9 mouse cellular contexts compared by ENCODE assay signal in genomic region chr12:86810725-86811444, GRCm38 (mm10).
DNase-seq lines count a peak whose midpoint lies in the region; ATAC-seq and TF ChIP-seq lines count a peak whose summit lies in the region.
"Had no signal": no experiment of that assay in that cellular context is flagged by ENCODE, and none has a peak within 500 bp of the region (broad histone marks: within the 10 kb centered on the region; RNA-seq: fewer than 3 reads in every experiment).

No protein-coding gene starts in this region.

- no peaks in the 10 kb centered on the region for H3K9me3 ChIP-seq in kidney, postnatal 0 days (replicated peaks; ENCODE audit: low read length)
- H3K9me3 ChIP-seq in heart, embryonic 12.5 days (replicated peaks) = no peaks in the 10 kb centered on the region
- H3K9me3 ChIP-seq in liver, embryonic 12.5 days (replicated peaks) = no peaks in the 10 kb centered on the region

- WGBS in kidney, postnatal 0 days = 37% methylated on average over 11 of the region's 11 CpGs
- WGBS in heart, embryonic 12.5 days = 29% methylated on average over 11 of the region's 11 CpGs
- 37% methylated on average over 11 of the region's 11 CpGs for WGBS in liver, embryonic 12.5 days (ENCODE audit: insufficient replicate concordance)

- H3K27me3 ChIP-seq in kidney, postnatal 0 days (ENCODE audit: insufficient read depth, low read length) = no peaks in the 10 kb centered on the region
- H3K27me3 ChIP-seq in heart, embryonic 12.5 days (replicated peaks) = no peaks in the 10 kb centered on the region
- H3K27me3 ChIP-seq in liver, embryonic 12.5 days (replicated peaks) = peaks cover 36% of the 10 kb centered on the region

- DNase-seq in kidney, postnatal 0 days (ENCODE audit: low spot score) = no peak
- no peak for DNase-seq in kidney, adult 9 months
- DNase-seq in adrenal gland, postnatal 10 days = peak; percentile 60
- no peak for DNase-seq in adipocyte (ENCODE audit: low spot score)
- DNase-seq in gastrocnemius, postnatal 14 days = no peak

- no peaks in the 10 kb centered on the region for H3K36me3 ChIP-seq in kidney, postnatal 0 days (ENCODE audit: insufficient read depth, low read length)
- H3K36me3 ChIP-seq in heart, embryonic 12.5 days = no peaks in the 10 kb centered on the region
- H3K36me3 ChIP-seq in liver, embryonic 12.5 days = no peaks in the 10 kb centered on the region

- H3K4me3 ChIP-seq in kidney, postnatal 0 days (replicated peaks; ENCODE audit: low read depth, low read length) = no peak overlapping the region
- no peak overlapping the region for H3K4me3 ChIP-seq in heart, embryonic 12.5 days
- H3K4me3 ChIP-seq in liver, embryonic 12.5 days = no peak overlapping the region
- H3K4me3 ChIP-seq: myocyte had no signal

- H3K9ac ChIP-seq in kidney, postnatal 0 days (ENCODE audit: low read depth, low read length) = no peak overlapping the region
- H3K9ac ChIP-seq in heart, embryonic 12.5 days = 0 out of 2 replicates have a peak overlapping the region, but pooled peaks have one; percentile 0
- H3K9ac ChIP-seq in liver, embryonic 12.5 days = no peak overlapping the region

- H3K4me2 ChIP-seq in kidney, postnatal 0 days (ENCODE audit: low read length) = no peak overlapping the region
- H3K4me2 ChIP-seq in heart, embryonic 12.5 days = no peak overlapping the region
- no peak overlapping the region for H3K4me2 ChIP-seq in liver, embryonic 12.5 days

- intact Hi-C loops in gastrocnemius, postnatal 14 days (cut with DNase I; ENCODE audit: low total_unique reads) = no loop called here

- no peak for ATAC-seq in kidney, postnatal 0 days (replicated peaks; ENCODE audit: low FRiP score, low read depth)
- ATAC-seq in heart, embryonic 12.5 days (ENCODE audit: insufficient number of reproducible peaks, low FRiP score) = peak; percentile 17; the same call in 1 of the 2 replicates
- ATAC-seq in liver, embryonic 12.5 days = peak; percentile 24; the same call in 1 of the 2 replicates
- ATAC-seq in monocyte, adult 5-6 weeks (replicated peaks; ENCODE audit: insufficient number of reproducible peaks, low FRiP score, low TSS enrichment, poor library complexity, severe bottlenecking) = peak; percentile 64

- peak overlapping the region; percentile 32; the same call in 1 of the 2 replicates for H3K27ac ChIP-seq in kidney, postnatal 0 days
- H3K27ac ChIP-seq in heart, embryonic 12.5 days (ENCODE audit: poor library complexity, severe bottlenecking) = peak overlapping the region; percentile 74
- peak overlapping the region; percentile 53; the same call in 1 of the 2 replicates for H3K27ac ChIP-seq in liver, embryonic 12.5 days

- peaks cover 22% of the 10 kb centered on the region for H3K4me1 ChIP-seq in kidney, postnatal 0 days (replicated peaks; ENCODE audit: insufficient read depth, low read length)
- H3K4me1 ChIP-seq in heart, embryonic 12.5 days (replicated peaks) = peaks cover 55% of the 10 kb centered on the region
- H3K4me1 ChIP-seq in liver, embryonic 12.5 days = peaks cover 31% of the 10 kb centered on the region

- TF ChIP-seq CTCF in kidney, postnatal 0 days (IDR thresholded peaks at IDR 0.05; ENCODE audit: low read depth) = no peak
